Mouse (Mus musculus): Measurements from ENCODE around the gene Nxt1. TPM values are rescaled to one million over a fixed set of nuclear protein-coding genes. Genes with fewer than 3 reads are reported as not detected.
A peak's percentile ranks its signal among the peaks of the same experiment; 100 is the strongest.

Nxt1 gene
- polyA plus RNA-seq, 2 experiments, result 70.8 to 89.5 TPM

- H3K27me3 ChIP-seq (ENCODE audit: control insufficient read depth, insufficient read depth, low read length), result no peaks in the 10 kb centered on the region
- 92% methylated on average over 6 of the region's 6 CpGs for WGBS
- ATAC-seq (ENCODE audit: low FRiP score, low read depth) (no peak), DNase-seq (ENCODE audit: low spot score) (no peak)
- no peak overlapping the region for H3K27ac ChIP-seq (replicated peaks; ENCODE audit: low read depth, low read length)
- no peaks in the 10 kb centered on the region for H3K9me3 ChIP-seq (ENCODE audit: control insufficient read depth, low read length)
- H3K9ac ChIP-seq (ENCODE audit: low read depth, low read length, severe bottlenecking), result no peak overlapping the region
- no peak overlapping the region for H3K4me3 ChIP-seq (replicated peaks; ENCODE audit: low read length)
- peaks cover 6% of the 10 kb centered on the region for H3K4me1 ChIP-seq (ENCODE audit: control insufficient read depth, insufficient read depth, low read length)
- TF ChIP-seq POLR2A (IDR thresholded peaks at IDR 0.05; ENCODE audit: borderline replicate concordance, extremely low read depth, insufficient read depth, insufficient read length), result no peak
- H3K36me3 ChIP-seq (ENCODE audit: control insufficient read depth, insufficient read depth, low read length), result peaks cover 69% of the 10 kb centered on the region
- H3K4me2 ChIP-seq (replicated peaks; ENCODE audit: low read depth, low read length, severe bottlenecking), result no peak overlapping the region
These were observed 17.2 kb downstream of the Nxt1 start for GRCm38 (mm10) chr2:148689444-148690140.

GRCm38 (mm10) chr2:148690291-148690690 is 17.9 kb downstream of the Nxt1 start:
- Histone ChIP-seq H3K4me1 (ENCODE audit: control insufficient read depth, insufficient read depth, low read length) (peaks cover 6% of the 10 kb centered on the region), H3K4me2 (replicated peaks; ENCODE audit: low read depth, low read length, severe bottlenecking) (no peak overlapping the region), H3K4me3 (replicated peaks; ENCODE audit: low read length) (no peak overlapping the region), H3K27ac (replicated peaks; ENCODE audit: low read depth, low read length) (no peak overlapping the region), H3K36me3 (ENCODE audit: control insufficient read depth, insufficient read depth, low read length) (peaks cover 68% of the 10 kb centered on the region), H3K9me3 (ENCODE audit: control insufficient read depth, low read length) (no peaks in the 10 kb centered on the region), H3K27me3 (ENCODE audit: control insufficient read depth, insufficient read depth, low read length) (no peaks in the 10 kb centered on the region), H3K9ac (ENCODE audit: low read depth, low read length, severe bottlenecking) (no peak overlapping the region)
- no peak for DNase-seq (ENCODE audit: low spot score)
- WGBS, result 95% methylated on average over 3 of the region's 3 CpGs
- TF ChIP-seq POLR2A (IDR thresholded peaks at IDR 0.05; ENCODE audit: borderline replicate concordance, extremely low read depth, insufficient read depth, insufficient read length), result no peak
- ATAC-seq (ENCODE audit: low FRiP score, low read depth), result no peak

DNA sequence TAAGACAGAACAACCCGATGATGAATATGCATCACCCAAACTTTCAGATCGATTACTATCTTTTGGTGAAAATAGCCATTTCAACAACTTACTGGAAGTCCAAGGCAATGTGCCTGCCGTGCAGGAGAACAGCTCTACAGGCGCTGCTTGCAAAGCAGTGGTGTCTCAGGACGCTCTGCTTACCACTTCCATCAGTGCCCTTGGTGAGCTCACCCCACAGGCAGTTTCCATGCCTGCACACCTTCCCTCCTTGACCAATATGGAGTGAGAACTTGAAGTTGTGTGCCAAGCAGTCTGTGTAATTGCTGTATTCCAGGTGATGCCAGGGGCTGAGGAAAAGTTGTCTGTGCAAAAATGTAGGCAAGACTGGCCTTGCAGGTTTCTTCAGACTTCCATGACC is 18.4 kb downstream of the Nxt1 start:
- DNase-seq (ENCODE audit: low spot score) (no peak), ATAC-seq (ENCODE audit: low FRiP score, low read depth) (no peak)
- Histone ChIP-seq H3K9ac (ENCODE audit: low read depth, low read length, severe bottlenecking) (no peak overlapping the region), H3K27ac (replicated peaks; ENCODE audit: low read depth, low read length) (no peak overlapping the region), H3K4me3 (replicated peaks; ENCODE audit: low read length) (no peak overlapping the region), H3K9me3 (ENCODE audit: control insufficient read depth, low read length) (no peaks in the 10 kb centered on the region), H3K4me1 (ENCODE audit: control insufficient read depth, insufficient read depth, low read length) (peaks cover 6% of the 10 kb centered on the region), H3K27me3 (ENCODE audit: control insufficient read depth, insufficient read depth, low read length) (no peaks in the 10 kb centered on the region), H3K36me3 (ENCODE audit: control insufficient read depth, insufficient read depth, low read length) (peaks cover 64% of the 10 kb centered on the region), H3K4me2 (replicated peaks; ENCODE audit: low read depth, low read length, severe bottlenecking) (no peak overlapping the region)
- TF ChIP-seq POLR2A (IDR thresholded peaks at IDR 0.05; ENCODE audit: borderline replicate concordance, extremely low read depth, insufficient read depth, insufficient read length), result no peak
- WGBS, result 97% methylated on average over 5 of the region's 5 CpGs

GRCm38 (mm10) chr2:148698571-148698970 is 26.2 kb downstream of the Nxt1 start:
- DNase-seq (ENCODE audit: low spot score), result no peak
- Histone ChIP-seq H3K27me3 (ENCODE audit: control insufficient read depth, insufficient read depth, low read length) (no peaks in the 10 kb centered on the region), H3K4me2 (replicated peaks; ENCODE audit: low read depth, low read length, severe bottlenecking) (no peak overlapping the region), H3K36me3 (ENCODE audit: control insufficient read depth, insufficient read depth, low read length) (peaks cover 26% of the 10 kb centered on the region), H3K9me3 (ENCODE audit: control insufficient read depth, low read length) (no peaks in the 10 kb centered on the region), H3K4me1 (ENCODE audit: control insufficient read depth, insufficient read depth, low read length) (peaks cover 4% of the 10 kb centered on the region), H3K9ac (ENCODE audit: low read depth, low read length, severe bottlenecking) (no peak overlapping the region), H3K4me3 (replicated peaks; ENCODE audit: low read length) (no peak overlapping the region), H3K27ac (replicated peaks; ENCODE audit: low read depth, low read length) (no peak overlapping the region)
- TF ChIP-seq POLR2A (IDR thresholded peaks at IDR 0.05; ENCODE audit: borderline replicate concordance, extremely low read depth, insufficient read depth, insufficient read length), result no peak
- no peak for ATAC-seq (ENCODE audit: low FRiP score, low read depth)
- 38% methylated on average over 5 of the region's 5 CpGs for WGBS

DNA sequence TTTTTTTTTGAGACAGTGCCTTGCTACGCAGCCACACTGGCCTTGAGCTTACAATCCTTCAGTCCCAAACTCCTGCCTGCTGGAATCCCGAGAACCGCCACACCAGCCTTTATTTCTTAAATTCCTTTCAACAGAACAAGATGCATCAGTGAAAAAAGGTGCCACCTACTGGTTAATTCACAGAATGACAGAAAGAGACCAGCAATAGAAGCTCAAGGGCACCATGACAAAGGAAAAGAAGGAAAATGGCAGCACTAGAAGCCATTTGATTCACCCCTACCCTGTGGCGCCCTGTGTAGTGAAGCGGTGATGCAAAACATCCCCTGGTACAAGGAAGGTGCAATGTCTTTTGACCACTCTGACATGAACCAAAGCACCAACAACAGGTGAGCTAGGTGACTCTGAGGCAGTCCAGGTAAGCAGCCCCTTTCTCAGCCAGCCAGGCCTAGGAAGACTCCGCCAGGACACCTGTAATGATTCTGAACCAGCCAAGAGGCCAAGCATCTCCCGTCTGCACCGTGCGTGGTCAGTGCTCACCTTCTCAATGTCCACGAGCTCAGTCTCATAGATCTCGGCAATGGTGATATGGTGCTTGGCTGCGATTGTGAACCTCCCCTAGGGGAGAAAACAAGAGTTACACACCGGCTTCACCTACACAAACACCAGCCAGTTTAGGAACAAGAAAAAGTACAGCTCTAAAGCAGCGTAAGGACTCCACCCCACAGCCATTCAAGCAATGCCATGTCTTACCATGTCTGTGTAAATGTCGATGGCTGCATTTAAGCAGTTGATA is 34.2 kb downstream of the Nxt1 start:
- Histone ChIP-seq H3K27ac (replicated peaks; ENCODE audit: low read depth, low read length) (no peak overlapping the region), H3K9ac (ENCODE audit: low read depth, low read length, severe bottlenecking) (no peak overlapping the region), H3K36me3 (ENCODE audit: control insufficient read depth, insufficient read depth, low read length) (peaks cover 9% of the 10 kb centered on the region), H3K4me2 (replicated peaks; ENCODE audit: low read depth, low read length, severe bottlenecking) (no peak overlapping the region), H3K4me3 (replicated peaks; ENCODE audit: low read length) (no peak overlapping the region), H3K9me3 (ENCODE audit: control insufficient read depth, low read length) (no peaks in the 10 kb centered on the region), H3K4me1 (ENCODE audit: control insufficient read depth, insufficient read depth, low read length) (no peaks in the 10 kb centered on the region), H3K27me3 (ENCODE audit: control insufficient read depth, insufficient read depth, low read length) (no peaks in the 10 kb centered on the region)
- TF ChIP-seq POLR2A (IDR thresholded peaks at IDR 0.05; ENCODE audit: borderline replicate concordance, extremely low read depth, insufficient read depth, insufficient read length), result no peak
- ATAC-seq (ENCODE audit: low FRiP score, low read depth), result peak; percentile 19; the same call in 1 of the 2 replicates
- DNase-seq (ENCODE audit: low spot score), result peak; percentile 70
- 82% methylated on average over 15 of the region's 15 CpGs for WGBS

Data from limb, embryonic 14.5 days (tissue).